Mouse (Mus musculus): ENCODE results near the gene Tle4. TPM values are rescaled to one million over a fixed set of nuclear protein-coding genes. Genes with fewer than 3 reads are reported as not detected.

Tle4 gene
- polyA plus RNA-seq, 1 experiment from 2014 or later: 11.7 TPM

DNA sequence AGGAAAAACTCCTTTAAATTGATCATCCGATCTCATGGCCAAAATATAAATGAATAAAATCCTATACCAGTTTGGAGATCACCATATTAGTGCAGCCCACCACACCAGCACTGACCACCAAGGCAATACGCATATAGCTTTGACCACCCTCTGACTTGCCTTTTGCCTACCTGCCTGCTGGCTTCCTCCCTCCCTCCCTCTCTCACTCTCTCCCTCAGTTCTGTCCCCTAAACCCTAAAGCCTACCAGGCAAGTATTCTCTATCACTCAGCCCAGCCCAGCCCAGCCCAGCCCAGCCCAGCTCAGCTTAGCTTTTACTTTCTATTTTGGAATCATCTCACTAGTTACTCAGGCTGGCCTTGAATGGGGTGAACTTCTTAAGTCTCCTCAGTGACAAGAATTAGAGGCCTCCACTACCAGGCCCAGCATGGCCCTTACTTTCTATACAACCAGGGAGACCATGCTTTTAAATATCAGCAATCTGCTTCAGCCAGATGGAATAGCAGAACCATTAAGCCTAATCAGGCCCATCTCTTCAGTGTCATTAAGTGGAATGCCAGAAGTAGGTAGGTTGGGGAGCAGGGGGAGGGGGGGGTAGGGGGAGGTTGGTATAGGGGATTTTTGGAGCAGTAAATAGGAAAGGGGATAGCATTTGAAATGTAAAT lies 91.8 kb downstream of the Tle4 start:
- H3K9me3 ChIP-seq (ENCODE audit: control insufficient read depth, low read length): no peaks in the 10 kb centered on the region
- H3K9ac ChIP-seq (ENCODE audit: low read length): no peak overlapping the region
- no peak overlapping the region for H3K27ac ChIP-seq (replicated peaks in 1 of 2; ENCODE audit: control insufficient read depth in 1 of 2, insufficient read depth in 1 of 2, low read depth in 2 of 2, low read length in 2 of 2)
- no peak overlapping the region for H3K4me2 ChIP-seq (ENCODE audit: low read length)
- 0 out of 4 replicates have a peak, but pooled peaks cover 0 to 2% of the 10 kb centered on the region in 2 experiments for H3K4me1 ChIP-seq (ENCODE audit: control insufficient read depth in 2 of 2, insufficient read depth in 2 of 2, low read length in 2 of 2)
- no peaks in the 10 kb centered on the region for H3K27me3 ChIP-seq (ENCODE audit: control insufficient read depth, insufficient read depth, low read length)
- no peak for ATAC-seq (ENCODE audit: insufficient number of reproducible peaks, insufficient read depth, low FRiP score, low read depth)
- no peak overlapping the region for H3K4me3 ChIP-seq (ENCODE audit: control insufficient read depth in 1 of 2, insufficient read depth in 1 of 2, low read depth in 1 of 2, low read length in 2 of 2)
- WGBS: 84% methylated on average over 2 of the region's 2 CpGs
- H3K36me3 ChIP-seq (ENCODE audit: control insufficient read depth, insufficient read depth, low read length): no peaks in the 10 kb centered on the region

DNA sequence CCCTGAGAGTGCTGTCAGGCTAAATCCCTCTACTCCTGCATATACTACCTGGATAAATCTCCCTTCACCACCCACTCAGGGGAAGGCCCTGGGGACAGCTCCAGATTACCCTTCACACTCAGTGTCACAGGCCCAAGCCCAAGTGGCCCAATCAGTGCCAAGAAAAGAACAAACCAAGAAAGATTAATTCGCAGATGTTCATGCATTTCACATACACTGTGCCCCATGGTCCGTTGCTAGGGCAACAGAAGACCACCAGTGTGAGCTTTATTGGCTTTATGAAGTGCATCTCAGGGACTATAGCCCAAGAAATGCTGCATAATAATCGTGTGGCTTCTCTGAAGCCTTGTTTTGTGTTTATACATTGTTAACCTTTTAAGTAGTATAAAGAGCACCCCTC lies 92.5 kb downstream of the Tle4 start:
- Histone ChIP-seq H3K9ac (ENCODE audit: low read length) (no peak overlapping the region), H3K4me2 (ENCODE audit: low read length) (no peak overlapping the region), H3K36me3 (ENCODE audit: control insufficient read depth, insufficient read depth, low read length) (no peaks in the 10 kb centered on the region), H3K4me1 (ENCODE audit: control insufficient read depth in 2 of 2, insufficient read depth in 2 of 2, low read length in 2 of 2) (0 out of 4 replicates have a peak, but pooled peaks cover 0 to 2% of the 10 kb centered on the region in 2 experiments), H3K9me3 (ENCODE audit: control insufficient read depth, low read length) (no peaks in the 10 kb centered on the region), H3K27me3 (ENCODE audit: control insufficient read depth, insufficient read depth, low read length) (no peaks in the 10 kb centered on the region), H3K4me3 (ENCODE audit: control insufficient read depth in 1 of 2, insufficient read depth in 1 of 2, low read depth in 1 of 2, low read length in 2 of 2) (no peak overlapping the region), H3K27ac (replicated peaks in 1 of 2; ENCODE audit: control insufficient read depth in 1 of 2, insufficient read depth in 1 of 2, low read depth in 2 of 2, low read length in 2 of 2) (no peak overlapping the region)
- WGBS: 86% methylated on average over 3 of the region's 3 CpGs
- no peak for ATAC-seq (ENCODE audit: insufficient number of reproducible peaks, insufficient read depth, low FRiP score, low read depth)

DNA sequence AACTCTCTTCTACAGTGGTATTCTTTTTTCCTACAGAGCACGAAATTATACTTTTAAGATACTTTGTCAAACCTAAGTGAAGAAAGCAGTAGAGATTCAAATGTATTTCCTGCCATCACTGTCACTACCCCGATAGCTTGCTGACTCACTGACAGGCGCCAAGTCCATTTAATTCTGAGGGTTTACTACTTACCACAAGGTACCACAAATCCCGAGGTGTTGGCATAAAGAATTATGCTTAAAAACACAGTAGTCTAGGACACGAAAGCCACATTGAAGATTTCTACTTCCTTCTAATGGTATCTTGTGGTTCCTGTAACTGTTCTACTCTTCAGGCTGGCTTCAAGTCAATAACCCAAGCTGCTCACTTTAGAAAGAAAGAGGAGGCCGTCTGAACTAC lies 94.0 kb downstream of the Tle4 start:
- Histone ChIP-seq H3K9ac (ENCODE audit: low read length) (no peak overlapping the region), H3K4me2 (ENCODE audit: low read length) (no peak overlapping the region), H3K4me3 (ENCODE audit: control insufficient read depth in 1 of 2, insufficient read depth in 1 of 2, low read depth in 1 of 2, low read length in 2 of 2) (no peak overlapping the region), H3K27me3 (ENCODE audit: control insufficient read depth, insufficient read depth, low read length) (no peaks in the 10 kb centered on the region), H3K27ac (replicated peaks in 1 of 2; ENCODE audit: control insufficient read depth in 1 of 2, insufficient read depth in 1 of 2, low read depth in 2 of 2, low read length in 2 of 2) (no peak overlapping the region), H3K9me3 (ENCODE audit: control insufficient read depth, low read length) (no peaks in the 10 kb centered on the region), H3K4me1 (ENCODE audit: control insufficient read depth in 2 of 2, insufficient read depth in 2 of 2, low read length in 2 of 2) (peaks cover 0 to 8% of the 10 kb centered on the region in 2 experiments; a peak in 1 of 4 replicates), H3K36me3 (ENCODE audit: control insufficient read depth, insufficient read depth, low read length) (no peaks in the 10 kb centered on the region)
- WGBS: 78% methylated on average over 6 of the region's 6 CpGs
- ATAC-seq (ENCODE audit: insufficient number of reproducible peaks, insufficient read depth, low FRiP score, low read depth): no peak

DNA sequence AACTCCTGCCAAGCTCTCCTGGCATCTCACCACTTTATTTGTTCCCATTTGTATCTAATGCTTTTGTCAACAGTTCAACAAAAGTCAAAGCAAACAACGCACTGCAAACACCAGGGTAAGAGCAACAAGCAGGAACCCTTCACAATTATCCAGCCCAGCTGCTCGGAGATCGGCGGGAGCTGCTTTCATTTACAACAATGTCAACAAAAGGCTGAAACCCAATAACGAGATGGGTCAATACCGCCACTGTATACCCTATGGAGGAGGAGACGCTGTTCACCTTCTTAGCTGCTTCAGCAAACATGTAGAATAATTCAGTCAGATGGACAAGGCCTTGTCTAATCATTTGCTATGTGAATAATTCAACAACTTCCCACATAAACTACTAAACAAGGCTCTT lies 95.6 kb downstream of the Tle4 start:
- Histone ChIP-seq H3K36me3 (ENCODE audit: control insufficient read depth, insufficient read depth, low read length) (no peaks in the 10 kb centered on the region), H3K9ac (ENCODE audit: low read length) (no peak overlapping the region), H3K4me2 (ENCODE audit: low read length) (no peak overlapping the region), H3K27me3 (ENCODE audit: control insufficient read depth, insufficient read depth, low read length) (no peaks in the 10 kb centered on the region), H3K27ac (replicated peaks in 1 of 2; ENCODE audit: control insufficient read depth in 1 of 2, insufficient read depth in 1 of 2, low read depth in 2 of 2, low read length in 2 of 2) (no peak overlapping the region), H3K4me3 (ENCODE audit: control insufficient read depth in 1 of 2, insufficient read depth in 1 of 2, low read depth in 1 of 2, low read length in 2 of 2) (no peak overlapping the region), H3K4me1 (ENCODE audit: control insufficient read depth in 2 of 2, insufficient read depth in 2 of 2, low read length in 2 of 2) (peaks cover 0 to 9% of the 10 kb centered on the region in 2 experiments; a peak in 1 of 4 replicates), H3K9me3 (ENCODE audit: control insufficient read depth, low read length) (no peaks in the 10 kb centered on the region)
- no peak for ATAC-seq (ENCODE audit: insufficient number of reproducible peaks, insufficient read depth, low FRiP score, low read depth)
- WGBS: 60% methylated on average over 7 of the region's 7 CpGs

DNA sequence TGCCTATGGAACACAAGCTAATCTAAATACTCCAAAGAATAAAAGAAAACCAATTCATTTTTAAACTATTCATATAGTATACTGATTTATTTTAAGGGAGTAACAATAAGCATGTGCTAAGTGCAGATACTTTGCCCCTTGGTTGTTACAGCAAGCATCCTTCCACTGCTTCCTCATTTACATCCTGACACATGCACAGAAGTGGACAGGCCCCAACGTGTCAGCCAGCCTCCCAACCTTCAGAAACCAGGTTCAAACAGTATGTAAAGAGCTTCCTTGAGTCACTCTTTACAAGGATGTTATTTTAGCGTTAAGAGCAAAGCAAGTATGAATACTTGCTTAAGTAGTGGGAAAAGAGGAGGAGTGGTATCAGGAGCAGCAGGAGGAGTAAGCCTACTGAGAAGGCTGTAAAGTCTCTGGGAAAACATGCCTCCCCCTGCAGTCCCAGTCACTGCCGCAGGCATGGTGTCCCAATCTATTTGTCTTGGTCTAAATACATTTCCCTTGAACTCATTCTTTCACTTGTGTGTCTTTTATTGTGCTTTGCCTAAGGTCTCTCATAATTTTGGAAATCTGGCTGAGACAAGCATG lies 97.9 kb downstream of the Tle4 start:
- WGBS: 25% methylated on average over 3 of the region's 3 CpGs
- no peak for ATAC-seq (ENCODE audit: insufficient number of reproducible peaks, insufficient read depth, low FRiP score, low read depth)
- no peaks in the 10 kb centered on the region for H3K36me3 ChIP-seq (ENCODE audit: control insufficient read depth, insufficient read depth, low read length)
- no peak overlapping the region for H3K4me3 ChIP-seq (ENCODE audit: control insufficient read depth in 1 of 2, insufficient read depth in 1 of 2, low read depth in 1 of 2, low read length in 2 of 2)
- H3K9ac ChIP-seq (ENCODE audit: low read length): no peak overlapping the region
- H3K4me1 ChIP-seq (ENCODE audit: control insufficient read depth in 2 of 2, insufficient read depth in 2 of 2, low read length in 2 of 2): peaks cover 0 to 7% of the 10 kb centered on the region in 2 experiments; a peak in 1 of 4 replicates
- H3K4me2 ChIP-seq (ENCODE audit: low read length): no peak overlapping the region
- no peaks in the 10 kb centered on the region for H3K9me3 ChIP-seq (ENCODE audit: control insufficient read depth, low read length)
- H3K27me3 ChIP-seq (ENCODE audit: control insufficient read depth, insufficient read depth, low read length): no peaks in the 10 kb centered on the region
- no peak overlapping the region for H3K27ac ChIP-seq (replicated peaks in 1 of 2; ENCODE audit: control insufficient read depth in 1 of 2, insufficient read depth in 1 of 2, low read depth in 2 of 2, low read length in 2 of 2)

DNA sequence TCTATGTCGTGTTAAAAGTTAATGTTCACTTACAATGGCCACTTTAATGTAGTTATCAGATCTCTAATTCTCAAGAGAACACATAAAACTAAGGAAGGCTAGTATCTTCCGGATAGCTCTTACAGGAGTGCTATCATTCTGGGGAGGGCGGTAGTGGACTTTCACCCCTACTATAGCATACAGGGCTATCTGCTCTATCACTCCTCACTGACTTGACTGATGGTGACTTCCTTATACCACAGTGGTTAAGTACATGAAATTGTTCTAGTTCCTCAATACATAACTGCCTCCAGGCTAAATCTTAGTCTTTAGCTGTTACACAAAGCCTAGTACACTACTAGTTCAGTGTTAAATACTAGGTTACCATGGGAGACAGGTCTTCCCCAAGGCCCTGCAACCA lies 104.8 kb downstream of the Tle4 start:
- Histone ChIP-seq H3K9ac (ENCODE audit: low read length) (no peak overlapping the region), H3K27ac (replicated peaks in 1 of 2; ENCODE audit: control insufficient read depth in 1 of 2, insufficient read depth in 1 of 2, low read depth in 2 of 2, low read length in 2 of 2) (no peak overlapping the region), H3K4me1 (ENCODE audit: control insufficient read depth in 2 of 2, insufficient read depth in 2 of 2, low read length in 2 of 2) (no peaks in the 10 kb centered on the region), H3K9me3 (ENCODE audit: control insufficient read depth, low read length) (no peaks in the 10 kb centered on the region), H3K36me3 (ENCODE audit: control insufficient read depth, insufficient read depth, low read length) (no peaks in the 10 kb centered on the region), H3K27me3 (ENCODE audit: control insufficient read depth, insufficient read depth, low read length) (no peaks in the 10 kb centered on the region), H3K4me3 (ENCODE audit: control insufficient read depth in 1 of 2, insufficient read depth in 1 of 2, low read depth in 1 of 2, low read length in 2 of 2) (no peak overlapping the region), H3K4me2 (ENCODE audit: low read length) (no peak overlapping the region)
- ATAC-seq (ENCODE audit: insufficient number of reproducible peaks, insufficient read depth, low FRiP score, low read depth): no peak
- 86% methylated on average over 3 of the region's 3 CpGs for WGBS

DNA sequence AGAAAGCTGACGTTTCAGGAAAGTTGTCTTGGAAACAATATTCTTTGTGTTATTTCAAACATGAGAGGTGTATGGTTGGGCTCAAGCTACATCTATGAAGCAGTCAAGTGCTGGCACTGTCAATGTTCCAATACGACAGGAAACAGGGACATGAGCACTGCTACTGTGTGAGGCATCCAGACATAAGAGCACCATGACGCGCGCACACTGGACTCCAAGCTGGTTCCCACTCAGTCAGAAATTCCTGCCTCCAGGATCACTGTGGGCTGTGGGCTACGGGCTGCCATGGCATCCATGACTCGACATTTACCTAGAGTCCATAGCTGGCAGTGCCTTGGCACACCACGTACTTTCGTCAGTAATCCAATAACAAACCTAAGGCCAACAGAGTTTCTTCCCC lies 110.7 kb downstream of the Tle4 start:
- Histone ChIP-seq H3K27me3 (ENCODE audit: control insufficient read depth, insufficient read depth, low read length) (no peaks in the 10 kb centered on the region), H3K4me3 (ENCODE audit: control insufficient read depth in 1 of 2, insufficient read depth in 1 of 2, low read depth in 1 of 2, low read length in 2 of 2) (no peak overlapping the region), H3K27ac (replicated peaks in 1 of 2; ENCODE audit: control insufficient read depth in 1 of 2, insufficient read depth in 1 of 2, low read depth in 2 of 2, low read length in 2 of 2) (no peak overlapping the region), H3K9me3 (ENCODE audit: control insufficient read depth, low read length) (no peaks in the 10 kb centered on the region), H3K4me2 (ENCODE audit: low read length) (no peak overlapping the region), H3K9ac (ENCODE audit: low read length) (no peak overlapping the region), H3K36me3 (ENCODE audit: control insufficient read depth, insufficient read depth, low read length) (no peaks in the 10 kb centered on the region), H3K4me1 (ENCODE audit: control insufficient read depth in 2 of 2, insufficient read depth in 2 of 2, low read length in 2 of 2) (peaks cover 0 to 1% of the 10 kb centered on the region in 2 experiments; a peak in 2 of 4 replicates)
- 85% methylated on average over 9 of the region's 9 CpGs for WGBS
- no peak for ATAC-seq (ENCODE audit: insufficient number of reproducible peaks, insufficient read depth, low FRiP score, low read depth)

Data from heart, embryonic 14.5 days (tissue).